Mouse (Mus musculus): Measurements from ENCODE around the gene Chrna7. TPM values are rescaled to one million over a fixed set of nuclear protein-coding genes. Genes with fewer than 3 reads are reported as not detected.

Chrna7 gene
- polyA plus RNA-seq, 1 experiment = not detected

DNA sequence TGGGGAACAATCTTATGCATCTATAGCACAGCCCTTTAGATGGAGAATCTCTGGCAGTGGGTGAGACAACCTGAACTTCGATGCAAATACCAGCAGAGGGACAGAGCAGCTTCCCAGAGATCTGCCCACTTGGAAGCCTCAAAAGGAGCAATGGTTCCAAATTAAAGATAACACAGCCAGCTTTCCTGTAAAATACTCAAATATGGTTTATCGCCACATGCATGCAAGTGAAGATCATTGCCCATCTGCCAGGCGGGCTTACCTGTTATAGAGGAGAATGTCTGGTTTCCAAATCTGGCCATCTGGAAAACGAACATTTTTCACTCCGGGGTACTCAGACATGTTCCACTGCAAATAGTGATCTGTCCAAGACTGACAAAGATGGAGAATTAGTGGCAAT is 64.0 kb downstream of the Chrna7 start:
- TF ChIP-seq USF1 (IDR thresholded peaks at IDR 0.05; ENCODE audit: low read depth) (no peak), POLR2AphosphoS2 (IDR thresholded peaks at IDR 0.05; ENCODE audit: insufficient read length, low read depth) (no peak), SRF (IDR thresholded peaks at IDR 0.05; ENCODE audit: control insufficient read depth, insufficient read length, low read depth) (no peak), CEBPB (IDR thresholded peaks at IDR 0.05; ENCODE audit: insufficient read depth, poor library complexity, severe bottlenecking) (no peak), E2F4 (IDR thresholded peaks at IDR 0.05; ENCODE audit: insufficient read depth) (no peak), MYOG (IDR thresholded peaks at IDR 0.05; ENCODE audit: control insufficient read depth in 1 of 3, insufficient read depth in 1 of 3, insufficient read length in 2 of 3, low read depth in 2 of 3) (no peak)
- H3K79me2 ChIP-seq (ENCODE audit: control insufficient read depth, insufficient read depth) = no peaks in the 10 kb centered on the region
- H3K27me3 ChIP-seq (ENCODE audit: control insufficient read depth, insufficient read depth, insufficient read length) = no peaks in the 10 kb centered on the region
- no peak overlapping the region for H3K4me2 ChIP-seq (ENCODE audit: low read depth)
- H3ac ChIP-seq (ENCODE audit: control insufficient read depth, insufficient read length) = no peak overlapping the region
- H3K36me3 ChIP-seq (ENCODE audit: control insufficient read depth, insufficient read depth) = no peaks in the 10 kb centered on the region
- H3K4me3 ChIP-seq = no peak overlapping the region

DNA sequence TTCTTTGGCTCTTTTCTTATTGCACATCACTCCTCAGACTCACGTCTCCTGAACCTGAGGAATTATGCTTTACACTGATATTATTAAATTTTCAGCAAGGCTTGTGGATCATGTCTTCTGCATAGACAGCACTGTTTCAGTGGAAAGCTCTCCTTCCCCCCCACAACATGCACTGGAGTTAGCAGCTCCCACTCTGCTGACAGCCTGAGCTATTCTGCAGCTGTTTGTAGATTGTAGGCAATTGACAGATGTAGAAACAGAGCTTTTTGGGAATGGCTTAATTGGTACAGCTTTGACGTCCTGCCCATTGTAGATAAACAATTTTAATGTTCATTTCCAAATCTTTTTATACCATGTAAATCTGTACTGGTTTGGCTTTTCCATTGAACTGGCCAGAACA is 89.8 kb downstream of the Chrna7 start:
- no peak overlapping the region for H3ac ChIP-seq (ENCODE audit: control insufficient read depth, insufficient read length)
- no peaks in the 10 kb centered on the region for H3K79me2 ChIP-seq (ENCODE audit: control insufficient read depth, insufficient read depth)
- H3K27me3 ChIP-seq (ENCODE audit: control insufficient read depth, insufficient read depth, insufficient read length) = no peaks in the 10 kb centered on the region
- H3K4me3 ChIP-seq = no peak overlapping the region
- H3K36me3 ChIP-seq (ENCODE audit: control insufficient read depth, insufficient read depth) = no peaks in the 10 kb centered on the region
- H3K4me2 ChIP-seq (ENCODE audit: low read depth) = no peak overlapping the region
- TF ChIP-seq MYOD1 (IDR thresholded peaks at IDR 0.05; ENCODE audit: control insufficient read depth in 1 of 3, insufficient read length in 2 of 3, low read depth in 2 of 3) (no peak), POLR2A (IDR thresholded peaks at IDR 0.05; ENCODE audit: insufficient read length, low read depth) (no peak), POLR2AphosphoS2 (IDR thresholded peaks at IDR 0.05; ENCODE audit: insufficient read length, low read depth) (no peak), CEBPB (IDR thresholded peaks at IDR 0.05; ENCODE audit: insufficient read depth, poor library complexity, severe bottlenecking) (no peak), TCF3 (IDR thresholded peaks at IDR 0.05; ENCODE audit: insufficient read length, low read depth) (no peak), MYOG (IDR thresholded peaks at IDR 0.05; ENCODE audit: control insufficient read depth in 1 of 3, insufficient read depth in 1 of 3, insufficient read length in 2 of 3, low read depth in 2 of 3) (no peak), REST (IDR thresholded peaks at IDR 0.05; ENCODE audit: insufficient read depth, insufficient read length) (no peak), SRF (IDR thresholded peaks at IDR 0.05; ENCODE audit: control insufficient read depth, insufficient read length, low read depth) (no peak), E2F4 (IDR thresholded peaks at IDR 0.05; ENCODE audit: insufficient read depth) (no peak), MAX (IDR thresholded peaks at IDR 0.05; ENCODE audit: low read depth) (no peak), USF1 (IDR thresholded peaks at IDR 0.05; ENCODE audit: low read depth) (no peak), TCF12 (IDR thresholded peaks at IDR 0.05; ENCODE audit: insufficient read depth, poor library complexity, severe bottlenecking) (no peak)

DNA sequence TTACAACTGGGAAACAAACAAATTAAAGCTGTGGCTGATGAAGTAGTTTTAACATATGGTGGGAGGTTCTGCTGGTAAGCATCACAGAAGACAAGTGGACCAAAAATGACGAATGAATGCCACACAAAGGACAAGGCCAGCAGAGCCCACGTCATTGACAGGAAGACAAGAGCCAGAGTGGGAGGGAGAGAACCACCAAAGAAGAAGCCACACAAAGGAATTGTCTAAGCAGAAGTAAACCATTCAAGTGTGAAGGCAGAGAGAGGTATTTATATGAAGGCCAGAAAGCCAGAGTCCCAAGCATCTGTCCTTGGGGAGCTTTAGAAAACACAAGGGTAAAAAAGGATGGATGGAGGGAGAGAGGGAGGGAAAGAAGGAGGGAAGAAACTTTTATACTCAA is 98.7 kb downstream of the Chrna7 start:
- Histone ChIP-seq H3K27me3 (ENCODE audit: control insufficient read depth, insufficient read depth, insufficient read length) (no peaks in the 10 kb centered on the region), H3K79me2 (ENCODE audit: control insufficient read depth, insufficient read depth) (no peaks in the 10 kb centered on the region), H3ac (ENCODE audit: control insufficient read depth, insufficient read length) (no peak overlapping the region), H3K4me2 (ENCODE audit: low read depth) (no peak overlapping the region), H3K36me3 (ENCODE audit: control insufficient read depth, insufficient read depth) (no peaks in the 10 kb centered on the region), H3K4me3 (no peak overlapping the region)
- TF ChIP-seq TCF3 (IDR thresholded peaks at IDR 0.05; ENCODE audit: insufficient read length, low read depth) (no peak), SRF (IDR thresholded peaks at IDR 0.05; ENCODE audit: control insufficient read depth, insufficient read length, low read depth) (no peak), POLR2AphosphoS2 (IDR thresholded peaks at IDR 0.05; ENCODE audit: insufficient read length, low read depth) (no peak), MYOG (IDR thresholded peaks at IDR 0.05; ENCODE audit: control insufficient read depth in 1 of 3, insufficient read depth in 1 of 3, insufficient read length in 2 of 3, low read depth in 2 of 3) (no peak), CEBPB (IDR thresholded peaks at IDR 0.05; ENCODE audit: insufficient read depth, poor library complexity, severe bottlenecking) (no peak), REST (IDR thresholded peaks at IDR 0.05; ENCODE audit: insufficient read depth, insufficient read length) (no peak), MAX (IDR thresholded peaks at IDR 0.05; ENCODE audit: low read depth) (no peak), POLR2A (IDR thresholded peaks at IDR 0.05; ENCODE audit: insufficient read length, low read depth) (no peak), USF1 (IDR thresholded peaks at IDR 0.05; ENCODE audit: low read depth) (no peak), MYOD1 (IDR thresholded peaks at IDR 0.05; ENCODE audit: control insufficient read depth in 1 of 3, insufficient read length in 2 of 3, low read depth in 2 of 3) (no peak), E2F4 (IDR thresholded peaks at IDR 0.05; ENCODE audit: insufficient read depth) (no peak), TCF12 (IDR thresholded peaks at IDR 0.05; ENCODE audit: insufficient read depth, poor library complexity, severe bottlenecking) (no peak)

DNA sequence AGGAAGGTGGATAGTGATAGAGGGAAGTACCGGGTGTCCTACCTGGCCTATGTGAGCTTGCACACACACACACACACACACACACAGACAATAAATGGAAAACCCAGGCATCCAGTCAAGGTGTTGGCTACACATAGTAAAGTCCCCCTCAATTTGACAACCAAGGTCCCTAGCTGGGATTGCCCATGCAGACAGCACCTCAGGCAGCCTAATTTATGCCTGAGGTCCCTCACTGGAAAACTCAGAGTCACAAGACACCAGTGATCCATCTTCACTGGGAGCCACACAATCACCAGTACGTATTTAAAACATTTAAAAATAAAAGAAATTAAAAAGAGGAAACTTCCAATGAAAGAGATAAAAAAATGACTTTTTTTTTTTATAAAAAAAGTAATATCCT is 99.1 kb downstream of the Chrna7 start:
- H3K79me2 ChIP-seq (ENCODE audit: control insufficient read depth, insufficient read depth) = no peaks in the 10 kb centered on the region
- no peaks in the 10 kb centered on the region for H3K36me3 ChIP-seq (ENCODE audit: control insufficient read depth, insufficient read depth)
- H3ac ChIP-seq (ENCODE audit: control insufficient read depth, insufficient read length) = no peak overlapping the region
- no peak overlapping the region for H3K4me2 ChIP-seq (ENCODE audit: low read depth)
- H3K4me3 ChIP-seq = no peak overlapping the region
- no peaks in the 10 kb centered on the region for H3K27me3 ChIP-seq (ENCODE audit: control insufficient read depth, insufficient read depth, insufficient read length)
- no peak for TF ChIP-seq TCF3 (IDR thresholded peaks at IDR 0.05; ENCODE audit: insufficient read length, low read depth)
- no peak for TF ChIP-seq POLR2AphosphoS2 (IDR thresholded peaks at IDR 0.05; ENCODE audit: insufficient read length, low read depth)
- no peak for TF ChIP-seq TCF12 (IDR thresholded peaks at IDR 0.05; ENCODE audit: insufficient read depth, poor library complexity, severe bottlenecking)
- no peak for TF ChIP-seq REST (IDR thresholded peaks at IDR 0.05; ENCODE audit: insufficient read depth, insufficient read length)
- TF ChIP-seq MYOG (IDR thresholded peaks at IDR 0.05; ENCODE audit: control insufficient read depth in 1 of 3, insufficient read depth in 1 of 3, insufficient read length in 2 of 3, low read depth in 2 of 3) = no peak
- no peak for TF ChIP-seq CEBPB (IDR thresholded peaks at IDR 0.05; ENCODE audit: insufficient read depth, poor library complexity, severe bottlenecking)
- TF ChIP-seq USF1 (IDR thresholded peaks at IDR 0.05; ENCODE audit: low read depth) = no peak

DNA sequence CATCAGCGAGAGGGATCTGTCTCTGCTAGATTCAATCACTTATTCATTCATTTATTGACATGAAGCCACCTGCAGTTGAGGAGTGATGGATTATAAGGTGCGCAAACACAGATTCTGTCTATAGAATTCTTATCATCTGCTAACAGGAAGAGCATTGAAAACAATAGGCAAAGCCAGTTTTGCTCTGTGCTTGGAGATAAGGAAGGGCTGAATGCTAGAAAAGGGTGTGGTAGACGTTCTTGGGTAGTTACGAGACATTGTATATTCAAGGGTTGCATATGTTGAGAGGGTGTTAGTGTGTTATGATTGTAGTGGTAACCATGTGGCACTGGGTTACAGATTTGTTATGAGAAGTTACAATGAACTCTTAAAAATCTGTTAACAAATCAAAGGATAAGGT is 103.0 kb downstream of the Chrna7 start:
- TF ChIP-seq USF1 (IDR thresholded peaks at IDR 0.05; ENCODE audit: low read depth) (no peak), POLR2A (IDR thresholded peaks at IDR 0.05; ENCODE audit: insufficient read length, low read depth) (no peak), MAX (IDR thresholded peaks at IDR 0.05; ENCODE audit: low read depth) (no peak), REST (IDR thresholded peaks at IDR 0.05; ENCODE audit: insufficient read depth, insufficient read length) (no peak), TCF3 (IDR thresholded peaks at IDR 0.05; ENCODE audit: insufficient read length, low read depth) (no peak), MYOG (IDR thresholded peaks at IDR 0.05; ENCODE audit: control insufficient read depth in 1 of 3, insufficient read depth in 1 of 3, insufficient read length in 2 of 3, low read depth in 2 of 3) (no peak), SRF (IDR thresholded peaks at IDR 0.05; ENCODE audit: control insufficient read depth, insufficient read length, low read depth) (no peak), POLR2AphosphoS2 (IDR thresholded peaks at IDR 0.05; ENCODE audit: insufficient read length, low read depth) (no peak), TCF12 (IDR thresholded peaks at IDR 0.05; ENCODE audit: insufficient read depth, poor library complexity, severe bottlenecking) (no peak), CEBPB (IDR thresholded peaks at IDR 0.05; ENCODE audit: insufficient read depth, poor library complexity, severe bottlenecking) (no peak), E2F4 (IDR thresholded peaks at IDR 0.05; ENCODE audit: insufficient read depth) (no peak), MYOD1 (IDR thresholded peaks at IDR 0.05; ENCODE audit: control insufficient read depth in 1 of 3, insufficient read length in 2 of 3, low read depth in 2 of 3) (no peak)
- no peak overlapping the region for H3K4me2 ChIP-seq (ENCODE audit: low read depth)
- no peaks in the 10 kb centered on the region for H3K36me3 ChIP-seq (ENCODE audit: control insufficient read depth, insufficient read depth)
- no peaks in the 10 kb centered on the region for H3K27me3 ChIP-seq (ENCODE audit: control insufficient read depth, insufficient read depth, insufficient read length)
- H3K4me3 ChIP-seq = no peak overlapping the region
- H3K79me2 ChIP-seq (ENCODE audit: control insufficient read depth, insufficient read depth) = no peaks in the 10 kb centered on the region
- no peak overlapping the region for H3ac ChIP-seq (ENCODE audit: control insufficient read depth, insufficient read length)

Measured in myocyte (in vitro differentiated cells).